ENCODE assay signal across 9 mouse cellular contexts in the genomic region with DNA sequence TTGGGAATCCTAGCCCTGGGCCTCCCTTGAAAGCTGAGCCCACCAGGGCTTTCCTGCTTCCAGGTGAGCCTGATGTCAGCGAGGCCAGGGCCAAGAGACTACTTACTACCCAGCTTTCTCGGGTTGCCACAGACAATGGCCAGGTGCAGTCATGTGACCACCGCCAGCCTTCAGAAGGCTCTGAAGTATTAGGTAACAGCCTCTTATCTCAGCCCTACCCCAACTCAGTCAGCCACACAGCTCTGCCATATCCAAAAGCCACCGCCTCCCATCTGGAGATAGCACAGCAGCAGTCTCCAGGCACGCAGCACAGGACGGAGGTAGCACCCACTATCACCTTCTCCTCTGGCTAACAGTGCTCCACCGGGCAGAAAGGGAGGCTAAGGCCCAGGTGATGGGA. TPM values are rescaled to one million over a fixed set of nuclear protein-coding genes. Genes with fewer than 3 reads are reported as not detected.
DNase-seq lines count a peak whose midpoint lies in the region; ATAC-seq and TF ChIP-seq lines count a peak whose summit lies in the region.
"Had no signal": no experiment of that assay in that cellular context is flagged by ENCODE, and none has a peak within 500 bp of the region (broad histone marks: within the 10 kb centered on the region; RNA-seq: fewer than 3 reads in every experiment).

No protein-coding gene starts in this region.

- TF ChIP-seq POLR2A in myocyte (IDR thresholded peaks at IDR 0.05; ENCODE audit: insufficient read length, low read depth), result no peak

- no peaks in the 10 kb centered on the region for H3K9me3 ChIP-seq in kidney, embryonic 15.5 days (replicated peaks)
- H3K9me3 ChIP-seq in embryonic facial prominence, embryonic 10.5 days, result no peaks in the 10 kb centered on the region
- H3K9me3 ChIP-seq in intestine, postnatal 0 days (ENCODE audit: control insufficient read depth), result no peaks in the 10 kb centered on the region

- 0 out of 2 replicates have a peak overlapping the region, but pooled peaks have one; percentile 2 for H3K4me3 ChIP-seq in kidney, embryonic 15.5 days (replicated peaks)
- peak overlapping the region; percentile 21; the same call in 1 of the 2 replicates for H3K4me3 ChIP-seq in embryonic facial prominence, embryonic 10.5 days
- H3K4me3 ChIP-seq in intestine, postnatal 0 days (ENCODE audit: low read depth, low read length), result no peak overlapping the region
- H3K4me3 ChIP-seq in myocyte, result no peak overlapping the region

- peak overlapping the region; percentile 58 for H3K27ac ChIP-seq in kidney, embryonic 15.5 days
- H3K27ac ChIP-seq in embryonic facial prominence, embryonic 10.5 days (replicated peaks), result peak overlapping the region; percentile 40; the same call in 1 of the 2 replicates
- H3K27ac ChIP-seq in intestine, postnatal 0 days (ENCODE audit: low read depth, low read length), result peak overlapping the region; percentile 58

- no peak for DNase-seq in kidney, adult 9 months
- DNase-seq in embryonic facial prominence, embryonic 10.5 days (ENCODE audit: low spot score), result peak; percentile 40
- no peak for DNase-seq in right cerebral cortex, adult 18-20 months
- DNase-seq in gastrocnemius, postnatal 14 days, result no peak
- DNase-seq in adrenal gland, adult (ENCODE audit: inconsistent age in 2 of 2, low spot score in 1 of 2), result no peak
- DNase-seq: kidney, adult 8-10 months had no signal

- H3K4me1 ChIP-seq in kidney, embryonic 15.5 days, result peaks cover 60% of the 10 kb centered on the region
- peaks cover 77% of the 10 kb centered on the region for H3K4me1 ChIP-seq in embryonic facial prominence, embryonic 10.5 days
- H3K4me1 ChIP-seq in intestine, postnatal 0 days (replicated peaks; ENCODE audit: control insufficient read depth, insufficient read depth, low read length), result peaks cover 6% of the 10 kb centered on the region; the same call in 1 of the 2 replicates

- intact Hi-C loops in gastrocnemius, postnatal 14 days (cut with DNase I; ENCODE audit: low total_unique reads), result no loop called here

- peaks cover 38% of the 10 kb centered on the region for H3K79me2 ChIP-seq in myocyte (ENCODE audit: control insufficient read depth, insufficient read depth)

- no peak overlapping the region for H3ac ChIP-seq in myocyte (ENCODE audit: control insufficient read depth, insufficient read length)

- peaks cover 23% of the 10 kb centered on the region for H3K36me3 ChIP-seq in kidney, embryonic 15.5 days
- peaks cover 29% of the 10 kb centered on the region for H3K36me3 ChIP-seq in embryonic facial prominence, embryonic 10.5 days (replicated peaks)
- H3K36me3 ChIP-seq in intestine, postnatal 0 days (ENCODE audit: control insufficient read depth, insufficient read depth), result 0 out of 2 replicates have a peak, but pooled peaks cover 8% of the 10 kb centered on the region
- no peaks in the 10 kb centered on the region for H3K36me3 ChIP-seq in myocyte (ENCODE audit: control insufficient read depth, insufficient read depth)

- no peak overlapping the region for H3K9ac ChIP-seq in kidney, embryonic 15.5 days
- no peak overlapping the region for H3K9ac ChIP-seq in intestine, postnatal 0 days (ENCODE audit: low read depth, low read length)

- peaks cover 9% of the 10 kb centered on the region for H3K27me3 ChIP-seq in kidney, embryonic 15.5 days
- peaks cover 33% of the 10 kb centered on the region for H3K27me3 ChIP-seq in embryonic facial prominence, embryonic 10.5 days (replicated peaks; ENCODE audit: low read depth, poor library complexity, severe bottlenecking)
- no peaks in the 10 kb centered on the region for H3K27me3 ChIP-seq in intestine, postnatal 0 days (replicated peaks; ENCODE audit: control insufficient read depth, insufficient read depth, low read length)
- no peaks in the 10 kb centered on the region for H3K27me3 ChIP-seq in myocyte (ENCODE audit: control insufficient read depth, insufficient read depth, insufficient read length)

- H3K4me2 ChIP-seq in kidney, embryonic 15.5 days, result peak overlapping the region; percentile 95
- peak overlapping the region; percentile 97 for H3K4me2 ChIP-seq in intestine, postnatal 0 days (replicated peaks; ENCODE audit: low read depth)
- peak overlapping the region; percentile 93 for H3K4me2 ChIP-seq in myocyte (ENCODE audit: low read depth)

- WGBS in kidney, embryonic 15.5 days, result 46% methylated on average over 7 of the region's 7 CpGs
- 60% methylated on average over 7 of the region's 7 CpGs for WGBS in embryonic facial prominence, embryonic 10.5 days
- WGBS in intestine, postnatal 0 days, result 29% methylated on average over 7 of the region's 7 CpGs

- TF ChIP-seq CTCF in intestine, postnatal 0 days (IDR thresholded peaks at IDR 0.05; ENCODE audit: low read depth), result no peak

- ATAC-seq in kidney, embryonic 15.5 days (replicated peaks; ENCODE audit: low FRiP score), result 0 out of 2 replicates have a peak, but pooled peaks have one; percentile 9
- ATAC-seq in intestine, postnatal 0 days, result peak; percentile 72

TF ChIP-seq in myocyte, 11 proteins besides CTCF, POLR2A, EP300 and RAD21:
- peak; percentile 5 for TF ChIP-seq USF1 (IDR thresholded peaks at IDR 0.05; ENCODE audit: low read depth)
- TF ChIP-seq CEBPB (IDR thresholded peaks at IDR 0.05; ENCODE audit: insufficient read depth, poor library complexity, severe bottlenecking), result no peak

RNA-seq across cellular contexts. Expression of a gene that starts 3.5 kb away (rescaled TPM):
- polyA plus RNA-seq in kidney, embryonic 15.5 days (2015; fragmentation: Nextera tagmentation; extraction: Ambion mirVana), result 12.5 and 12.7 TPM in 2 replicates
- 10.8 and 12.5 TPM in 2 replicates for polyA plus RNA-seq in embryonic facial prominence, embryonic 10.5 days (2016; fragmentation: Nextera tagmentation; extraction: Ambion mirVana)
- polyA plus RNA-seq in intestine, postnatal 0 days (2015; fragmentation: Nextera tagmentation; extraction: Ambion mirVana), result 11.7 and 14.4 TPM in 2 replicates
- polyA plus RNA-seq in myocyte (2012; fragmentation: generic; extraction: Trizol), result 18.0 TPM
- total RNA-seq in gastrocnemius, postnatal 14 days (2021), result 10 to 100 TPM; 29.2 to 37.2 TPM

RNA-seq across cellular contexts. Expression of a gene that starts 58.1 kb away (rescaled TPM):
- polyA plus RNA-seq in kidney, embryonic 15.5 days (2015; fragmentation: Nextera tagmentation; extraction: Ambion mirVana), result 43.5 and 44.0 TPM in 2 replicates
- 50.5 and 55.4 TPM in 2 replicates for polyA plus RNA-seq in embryonic facial prominence, embryonic 10.5 days (2016; fragmentation: Nextera tagmentation; extraction: Ambion mirVana)
- polyA plus RNA-seq in intestine, postnatal 0 days (2015; fragmentation: Nextera tagmentation; extraction: Ambion mirVana), result 18.4 and 19.6 TPM in 2 replicates
- 8.8 TPM for polyA plus RNA-seq in myocyte (2012; fragmentation: generic; extraction: Trizol)
- 10 to 100 TPM; 15.8 to 21.3 TPM for total RNA-seq in gastrocnemius, postnatal 14 days (2021)

Comparison
In these comparisons a context has a peak if more than half of its experiments do, and no peak if none do; other contexts are left out.
1. H3K4me3 ChIP-seq: peak in kidney, embryonic 15.5 days (single experiment) and embryonic facial prominence, embryonic 10.5 days (single experiment); none in intestine, postnatal 0 days (single experiment) and myocyte (single experiment).
2. Peak in every context shown above with its lines, with median percentiles within 50 percentile points of each other: H3K27ac ChIP-seq and H3K4me2 ChIP-seq.